Mouse (Mus musculus) MEL (cell line): ENCODE results near the gene Klhl21. TPM values are rescaled to one million over a fixed set of nuclear protein-coding genes. Genes with fewer than 3 reads are reported as not detected.
A peak's percentile ranks its signal among the peaks of the same experiment; 100 is the strongest.

Source experiments
- DNase-seq: peaks from one replicate; pipeline ENCODE4 v3.0.0; 2011; ENCODE audit warnings: low read depth, low spot score
- H3K27ac ChIP-seq: 2 replicates; pipeline ENCODE4 v1.5.1; 2012; ENCODE audit warnings: low read depth, mild to moderate bottlenecking, control low read depth, low read length, moderate library complexity; ENCODE audit not compliant: control insufficient read depth
- H3K27me3 ChIP-seq, 2 experiments: fragments of 150-350 bp in 1 of 2; sonication (generic) in 1 of 2; 2 replicates each; pipeline ENCODE4 v1.6.1; 2012; ENCODE audit warnings: low read length in 2 of 2, mild to moderate bottlenecking in 2 of 2, improper control_type of control experiment in 1 of 2, moderate library complexity in 1 of 2; ENCODE audit not compliant: insufficient read depth in 2 of 2, control insufficient read depth in 1 of 2
- H3K36me3 ChIP-seq, 2 experiments: 2 replicates each; pipeline ENCODE4 v1.6.1; 2012 to 2014; ENCODE audit warnings: low read length in 2 of 2, improper control_type of control experiment in 1 of 2, inconsistent platforms in 1 of 2, mild to moderate bottlenecking in 1 of 2; ENCODE audit not compliant: insufficient read depth in 2 of 2, control insufficient read depth in 1 of 2
- H3K4me1 ChIP-seq, 2 experiments: fragments of 150-350 bp in 1 of 2; sonication (generic) in 1 of 2; 2 replicates each; pipeline ENCODE4 v1.6.1; 2012; ENCODE audit warnings: low read length in 2 of 2, improper control_type of control experiment in 1 of 2, mild to moderate bottlenecking in 1 of 2; ENCODE audit not compliant: insufficient read depth in 2 of 2, control insufficient read depth in 1 of 2
- H3K4me3 ChIP-seq, 2 experiments: fragments of 150-350 bp in 1 of 2; sonication (generic) in 1 of 2; 2 replicates each; pipeline ENCODE4 v1.5.1; 2012; ENCODE audit warnings: low read depth in 2 of 2, low read length in 2 of 2, mild to moderate bottlenecking in 2 of 2, moderate library complexity in 2 of 2, control low read depth in 1 of 2, improper control_type of control experiment in 1 of 2; ENCODE audit not compliant: control insufficient read depth in 1 of 2, insufficient read depth in 1 of 2
- H3K79me2 ChIP-seq: 2 replicates; pipeline ENCODE4 v1.6.1; 2012; ENCODE audit warnings: mild to moderate bottlenecking, low read length, moderate library complexity; ENCODE audit not compliant: control insufficient read depth, poor library complexity, insufficient read depth
- H3K9ac ChIP-seq: 2 replicates; pipeline ENCODE4 v1.6.1; 2012; ENCODE audit warnings: low read depth, mild to moderate bottlenecking, control low read depth, low read length, moderate library complexity; ENCODE audit not compliant: control insufficient read depth, poor library complexity, severe bottlenecking
- H3K9me3 ChIP-seq: fragments of 150-350 bp; sonication (generic); replicated peaks from 2 replicates; pipeline ENCODE4 v1.6.1; 2012; ENCODE audit warnings: mild to moderate bottlenecking, low read length, improper control_type of control experiment, moderate library complexity; ENCODE audit not compliant: insufficient read depth
- CHD1 ChIP-seq: IDR thresholded peaks from 2 replicates; pipeline ENCODE4 v1.6.1; 2012; ENCODE audit warnings: low read depth, mild to moderate bottlenecking, inconsistent platforms, low read length, improper control_type of control experiment
- CHD2 ChIP-seq: IDR thresholded peaks from 2 replicates; pipeline ENCODE4 v1.6.1; 2011; ENCODE audit warnings: low read length, improper control_type of control experiment
- CTCF ChIP-seq, 3 experiments: IDR thresholded peaks in 2 of 3; conservative IDR thresholded peaks in 1 of 3; 2 replicates each; pipeline ENCODE4 v1.5.1; 2011 to 2012; ENCODE audit warnings: low read length in 3 of 3, low read depth in 2 of 3, mild to moderate bottlenecking in 2 of 3, improper control_type of control experiment in 1 of 3, inconsistent platforms in 1 of 3, mixed read lengths in 1 of 3, moderate library complexity in 1 of 3; ENCODE audit not compliant: control insufficient read depth in 1 of 3, insufficient read depth in 1 of 3, poor library complexity in 1 of 3, severe bottlenecking in 1 of 3
- E2F4 ChIP-seq: IDR thresholded peaks from 2 replicates; pipeline ENCODE4 v1.6.1; 2011; ENCODE audit warnings: low read depth, low read length, improper control_type of control experiment, borderline replicate concordance
- ELF1 ChIP-seq: IDR thresholded peaks from 2 replicates; pipeline ENCODE4 v1.6.1; 2014; ENCODE audit warnings: low read depth, mild to moderate bottlenecking, inconsistent platforms, low read length, improper control_type of control experiment, moderate library complexity
- EP300 ChIP-seq, 2 experiments: IDR thresholded peaks; 2 replicates each; pipeline ENCODE4 v1.6.1; 2011; ENCODE audit warnings: improper control_type of control experiment in 2 of 2, low read length in 2 of 2, low read depth in 1 of 2, mild to moderate bottlenecking in 1 of 2
- ETS1 ChIP-seq: IDR thresholded peaks from 2 replicates; pipeline ENCODE4 v1.6.1; 2012; ENCODE audit warnings: low read depth, mild to moderate bottlenecking, inconsistent platforms, low read length, improper control_type of control experiment, moderate library complexity
- GATA1 ChIP-seq: IDR thresholded peaks from 2 replicates; pipeline ENCODE4 v1.6.1; 2011; ENCODE audit warnings: low read depth, low read length, improper control_type of control experiment
- HCFC1 ChIP-seq: IDR thresholded peaks from 2 replicates; pipeline ENCODE4 v1.6.1; 2012; ENCODE audit warnings: low read depth, mild to moderate bottlenecking, inconsistent platforms, low read length, improper control_type of control experiment, moderate library complexity
- JUND ChIP-seq: IDR thresholded peaks from 2 replicates; pipeline ENCODE4 v1.6.1; 2011; ENCODE audit warnings: low read depth, mild to moderate bottlenecking, improper control_type of control experiment, low read length
- MAZ ChIP-seq: IDR thresholded peaks from 2 replicates; pipeline ENCODE4 v1.6.1; 2012; ENCODE audit warnings: low read depth, mild to moderate bottlenecking, inconsistent platforms, low read length, improper control_type of control experiment
- MEF2A ChIP-seq: IDR thresholded peaks from 2 replicates; pipeline ENCODE4 v1.6.1; 2014; ENCODE audit warnings: low read depth, mild to moderate bottlenecking, inconsistent platforms, low read length, improper control_type of control experiment; ENCODE audit not compliant: poor library complexity, insufficient replicate concordance, severe bottlenecking; ENCODE audit errors: extremely low read depth
- MYC ChIP-seq: IDR thresholded peaks from 2 replicates; pipeline ENCODE4 v1.6.1; 2011; ENCODE audit warnings: low read depth, mild to moderate bottlenecking, low read length, improper control_type of control experiment, moderate library complexity
- NELFE ChIP-seq: IDR thresholded peaks from 2 replicates; pipeline ENCODE4 v1.6.1; 2011; ENCODE audit warnings: low read depth, low read length, improper control_type of control experiment
- NRF1 ChIP-seq: IDR thresholded peaks from 2 replicates; pipeline ENCODE4 v1.6.1; 2014; ENCODE audit warnings: low read depth, mild to moderate bottlenecking, inconsistent platforms, low read length, improper control_type of control experiment, moderate library complexity; ENCODE audit not compliant: poor library complexity, insufficient read depth, severe bottlenecking
- POLR2A ChIP-seq, 2 experiments: IDR thresholded peaks; 2 replicates each; pipeline ENCODE4 v1.6.1; 2011 to 2012; ENCODE audit warnings: low read length in 2 of 2, mild to moderate bottlenecking in 2 of 2, control low read depth in 1 of 2, improper control_type of control experiment in 1 of 2, low read depth in 1 of 2, moderate library complexity in 1 of 2; ENCODE audit not compliant: control insufficient read depth in 1 of 2, insufficient read depth in 1 of 2, poor library complexity in 1 of 2
- POLR2AphosphoS2 ChIP-seq: IDR thresholded peaks from 2 replicates; pipeline ENCODE4 v1.6.1; 2011; ENCODE audit warnings: low read length, improper control_type of control experiment
- POLR2AphosphoS5 ChIP-seq: IDR thresholded peaks from 2 replicates; pipeline ENCODE4 v1.6.1; 2012; ENCODE audit warnings: low read depth, borderline replicate concordance, mild to moderate bottlenecking, inconsistent platforms, low read length, moderate library complexity, mixed read lengths
- SIN3A ChIP-seq: IDR thresholded peaks from 2 replicates; pipeline ENCODE4 v1.6.1; 2012; ENCODE audit warnings: low read length, improper control_type of control experiment, inconsistent platforms
- SMC3 ChIP-seq: IDR thresholded peaks from 2 replicates; pipeline ENCODE4 v1.6.1; 2011; ENCODE audit warnings: low read depth, low read length, improper control_type of control experiment
- TAL1 ChIP-seq: IDR thresholded peaks from 2 replicates; pipeline ENCODE4 v1.6.1; 2012; ENCODE audit warnings: mild to moderate bottlenecking, inconsistent platforms, low read length, moderate library complexity, mixed read lengths
- TBP ChIP-seq: IDR thresholded peaks from 2 replicates; pipeline ENCODE4 v1.8.0; 2011; ENCODE audit warnings: low read depth, low read length, improper control_type of control experiment
- TCF12 ChIP-seq: IDR thresholded peaks from 2 replicates; pipeline ENCODE4 v1.6.1; 2014; ENCODE audit warnings: low read depth, mild to moderate bottlenecking, inconsistent platforms, low read length, improper control_type of control experiment, moderate library complexity
- UBTF ChIP-seq: IDR thresholded peaks from 2 replicates; pipeline ENCODE4 v1.6.1; 2012; ENCODE audit warnings: low read depth, mild to moderate bottlenecking, inconsistent platforms, low read length, improper control_type of control experiment, moderate library complexity, borderline replicate concordance; ENCODE audit not compliant: insufficient read depth
- USF2 ChIP-seq, 2 experiments: IDR thresholded peaks; 2 replicates each; pipeline ENCODE4 v1.6.1; 2011 to 2012; ENCODE audit warnings: improper control_type of control experiment in 2 of 2, low read length in 2 of 2, borderline replicate concordance in 1 of 2, inconsistent platforms in 1 of 2, low read depth in 1 of 2, mild to moderate bottlenecking in 1 of 2; ENCODE audit not compliant: insufficient read depth in 1 of 2
- ZC3H11A ChIP-seq: IDR thresholded peaks from 2 replicates; pipeline ENCODE4 v1.6.1; 2012; ENCODE audit warnings: low read depth, mild to moderate bottlenecking, inconsistent platforms, low read length, improper control_type of control experiment
- ZKSCAN1 ChIP-seq: IDR thresholded peaks from 2 replicates; pipeline ENCODE4 v1.6.1; 2012; ENCODE audit warnings: low read depth, mild to moderate bottlenecking, inconsistent platforms, low read length, improper control_type of control experiment, moderate library complexity
- polyA plus RNA-seq, 2 experiments: library from polyadenylated mRNA; stranded (reverse) in 1 of 2; unstranded in 1 of 2; fragments of >175 nt in 1 of 2; fragments of >200 nt in 1 of 2; gene quantifications; 2 replicates each; pipeline versions ENCODE4 v1.2.1 to v1.2.4; 2012; ENCODE audit warnings: low replicate concordance in 2 of 2, low read depth in 1 of 2; ENCODE audit not compliant: insufficient read length in 2 of 2, insufficient read depth in 1 of 2, missing spikeins in 1 of 2
- total RNA-seq: library from RNA; depleted of rRNA; stranded (reverse); fragments of 300-350 nt; gene quantifications from 2 replicates; pipeline ENCODE4 v1.2.3, GENCODE M21; 2012

The Klhl21 gene
- total and polyA plus RNA-seq, 3 experiments: 18.0 to 22.5 TPM; not detected in 1

DNA sequence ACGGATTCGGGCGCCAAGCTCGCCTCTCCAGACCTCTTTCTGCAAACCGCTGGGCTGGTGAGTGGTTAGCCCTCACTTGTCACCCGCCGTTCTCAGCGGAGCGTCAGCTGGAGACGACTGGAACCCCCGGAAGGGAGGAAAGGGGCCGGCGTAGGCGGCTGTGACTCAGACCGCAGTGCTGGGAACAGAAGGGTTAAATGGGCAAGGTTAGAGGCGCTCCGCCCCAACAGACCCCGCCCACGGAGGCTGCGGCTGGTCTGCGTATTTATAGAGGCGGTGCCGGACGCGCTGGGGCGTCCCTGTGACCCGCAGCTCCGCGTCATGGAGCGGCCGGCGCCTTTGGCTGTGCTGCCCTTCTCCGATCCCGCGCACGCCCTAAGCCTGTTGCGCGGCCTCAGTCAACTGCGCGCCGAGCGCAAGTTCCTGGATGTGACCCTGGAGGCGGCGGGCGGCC is at the start of gene Klhl21 (continued):
- no peak for TF ChIP-seq ZC3H11A
- TF ChIP-seq CHD2: no peak
- no peak for TF ChIP-seq CTCF (IDR thresholded peaks at IDR 0.05 in 2 of 3, conservative IDR thresholded peaks at IDR 0.05 in 1 of 3; ENCODE audit: control insufficient read depth in 1 of 3, insufficient read depth in 1 of 3, low read depth in 2 of 3, low read length in 3 of 3, poor library complexity in 1 of 3, severe bottlenecking in 1 of 3)

DNA sequence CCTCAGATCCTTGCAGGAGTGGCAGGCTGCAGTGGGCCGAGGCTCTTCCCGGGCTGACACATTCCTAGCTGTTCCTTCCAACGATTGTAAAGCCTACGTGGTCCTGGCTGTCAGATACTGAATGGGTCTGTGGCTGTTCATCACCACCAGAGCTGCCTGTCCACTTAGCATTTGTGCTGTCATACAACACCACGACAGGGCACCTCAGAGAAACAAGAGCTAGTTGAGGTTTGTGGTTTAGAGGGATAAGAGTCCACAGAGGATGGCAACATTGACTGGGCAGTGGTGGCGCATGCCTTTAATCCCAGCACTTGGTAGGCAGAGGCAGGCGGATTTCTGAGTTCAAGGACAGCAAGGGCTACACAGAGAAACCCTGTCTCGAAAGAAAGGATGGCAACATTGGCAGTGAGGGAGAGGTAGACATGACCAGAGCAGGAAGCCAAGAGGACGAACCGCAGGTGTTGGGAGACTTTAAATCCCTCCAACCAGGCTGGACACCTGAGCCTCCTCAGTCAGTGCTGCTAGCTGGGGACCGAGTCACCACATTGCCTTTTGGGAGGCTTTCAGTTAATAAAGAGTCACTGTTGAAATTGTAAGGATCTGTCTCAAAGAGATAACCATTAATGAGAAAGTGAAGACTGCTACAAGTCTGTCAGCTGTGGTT is 48.6 kb upstream of the Klhl21 start:
- peaks cover 23 to 51% of the 10 kb centered on the region in 2 experiments for H3K36me3 ChIP-seq
- peaks cover 4% of the 10 kb centered on the region for H3K79me2 ChIP-seq
- peak overlapping the region; percentile 96 for H3K27ac ChIP-seq
- no peaks in the 10 kb centered on the region for H3K27me3 ChIP-seq
- H3K9me3 ChIP-seq: no peaks in the 10 kb centered on the region
- peak overlapping the region; percentile 35 for H3K9ac ChIP-seq
- TF ChIP-seq UBTF (0 out of 2 replicates have a peak, but pooled peaks have one; percentile 54), CHD1 (peak; percentile 63; the same call in 1 of the 2 replicates), MAZ (no peak), TBP (peak; percentile 64; the same call in 1 of the 2 replicates)
- DNase-seq: no peak
- H3K4me3 ChIP-seq: no peak overlapping the region
- peaks cover 34 to 48% of the 10 kb centered on the region in 2 experiments for H3K4me1 ChIP-seq

DNA sequence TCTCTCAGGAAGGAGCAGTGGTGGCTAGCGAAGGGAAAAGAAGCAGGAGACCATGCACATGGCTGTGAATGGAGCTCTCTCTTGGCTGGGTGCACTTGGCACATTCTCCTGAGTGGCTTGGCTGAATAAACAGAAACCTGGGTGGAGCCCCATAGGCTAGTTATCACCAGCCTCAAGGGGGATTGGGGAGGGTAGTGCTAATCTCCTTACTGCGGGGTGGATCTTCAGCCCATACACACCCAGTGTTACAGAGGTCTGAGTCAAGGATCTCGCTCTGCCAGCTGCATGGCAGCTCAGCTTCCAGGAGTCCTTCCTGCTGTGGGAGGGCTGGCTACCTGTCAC is 48.1 kb upstream of the Klhl21 start:
- Histone ChIP-seq H3K9ac (peak overlapping the region; percentile 53), H3K79me2 (peaks cover 4% of the 10 kb centered on the region), H3K27ac (peak overlapping the region; percentile 96), H3K36me3 (peaks cover 23 to 51% of the 10 kb centered on the region in 2 experiments), H3K4me1 (peaks cover 34 to 48% of the 10 kb centered on the region in 2 experiments), H3K27me3 (no peaks in the 10 kb centered on the region), H3K4me3 (no peak overlapping the region), H3K9me3 (no peaks in the 10 kb centered on the region)
- DNase-seq: peak; percentile 96
- TF ChIP-seq POLR2AphosphoS2 (peak; percentile 82), EP300 (IDR thresholded peaks at IDR 0.05; ENCODE audit: low read depth in 1 of 2, low read length in 2 of 2) (peak; percentile 96), USF2 (IDR thresholded peaks at IDR 0.05; ENCODE audit: borderline replicate concordance in 1 of 2, insufficient read depth in 1 of 2, low read depth in 1 of 2, low read length in 2 of 2) (no peak), ETS1 (peak; percentile 96), SMC3 (no peak), POLR2A (IDR thresholded peaks at IDR 0.05; ENCODE audit: control insufficient read depth in 1 of 2, insufficient read depth in 1 of 2, low read depth in 1 of 2, low read length in 2 of 2, poor library complexity in 1 of 2) (peak in 1 of 2 experiments; percentile 76; a peak in 2 of 4 replicates), MAZ (peak; percentile 97), POLR2AphosphoS5 (no peak), CTCF (IDR thresholded peaks at IDR 0.05 in 2 of 3, conservative IDR thresholded peaks at IDR 0.05 in 1 of 3; ENCODE audit: control insufficient read depth in 1 of 3, insufficient read depth in 1 of 3, low read depth in 2 of 3, low read length in 3 of 3, poor library complexity in 1 of 3, severe bottlenecking in 1 of 3) (no peak), MYC (peak; percentile 98), ZKSCAN1 (0 out of 2 replicates have a peak, but pooled peaks have one; percentile 37), NRF1 (no peak), TAL1 (peak; percentile 88), JUND (peak; percentile 86), HCFC1 (0 out of 2 replicates have a peak, but pooled peaks have one; percentile 49), E2F4 (no peak), ELF1 (0 out of 2 replicates have a peak, but pooled peaks have one; percentile 15), TBP (peak; percentile 51), MEF2A (no peak), GATA1 (peak; percentile 89), NELFE (peak; percentile 63), SIN3A (peak; percentile 96), TCF12 (peak; percentile 92)
